Mouse (Mus musculus) bone marrow, adult 2 months (tissue): ENCODE data around the gene Foxo3. TPM values are rescaled to one million over a fixed set of nuclear protein-coding genes. Genes with fewer than 3 reads are reported as not detected.

Experiments
- H3K27ac ChIP-seq: fragments of 200-500 bp; 2 replicates; pipeline ENCODE4 v1.5.1; 2012; ENCODE audit warnings: low read depth, mild to moderate bottlenecking, control low read depth, inconsistent platforms, low read length; ENCODE audit not compliant: control insufficient read depth, poor library complexity, insufficient read depth
- H3K4me1 ChIP-seq: fragments of 200-500 bp; 2 replicates; pipeline ENCODE4 v1.6.1; 2011; ENCODE audit warnings: low read length; ENCODE audit not compliant: control insufficient read depth, insufficient read depth
- H3K4me3 ChIP-seq: fragments of 200-500 bp; replicated peaks from 2 replicates; pipeline ENCODE3; 2011; ENCODE audit warnings: mild to moderate bottlenecking, low read depth, low read length, control low read depth; ENCODE audit not compliant: control insufficient read depth
- CTCF ChIP-seq: fragments of 200-500 bp; IDR thresholded peaks from 2 replicates; pipeline ENCODE4 v1.5.1; 2011; ENCODE audit warnings: low read length, control low read depth; ENCODE audit not compliant: control insufficient read depth, insufficient read depth
- POLR2A ChIP-seq: fragments of 200-500 bp; IDR thresholded peaks from 2 replicates; pipeline ENCODE4 v1.6.1; 2011; ENCODE audit warnings: low read depth, mild to moderate bottlenecking, control low read depth, low read length, borderline replicate concordance; ENCODE audit not compliant: control insufficient read depth
- WGBS: fragments of 180-500 bp; shearing (Covaris S2); methylation state at CpG from one replicate; pipeline ENCODE4 v1.1.7; 2018; 5-methylcytosine and 5-hydroxymethylcytosine counted together
- polyA plus RNA-seq: library from polyadenylated mRNA; stranded (reverse); fragments of >200 nt; gene quantifications from 2 replicates; pipeline ENCODE4 v1.2.4, GENCODE M21; 2011; ENCODE audit warnings: low replicate concordance; ENCODE audit not compliant: missing spikeins, insufficient read depth, insufficient read length

The Foxo3 gene
- polyA plus RNA-seq, result 34.9 and 51.5 TPM in 2 replicates

DNA sequence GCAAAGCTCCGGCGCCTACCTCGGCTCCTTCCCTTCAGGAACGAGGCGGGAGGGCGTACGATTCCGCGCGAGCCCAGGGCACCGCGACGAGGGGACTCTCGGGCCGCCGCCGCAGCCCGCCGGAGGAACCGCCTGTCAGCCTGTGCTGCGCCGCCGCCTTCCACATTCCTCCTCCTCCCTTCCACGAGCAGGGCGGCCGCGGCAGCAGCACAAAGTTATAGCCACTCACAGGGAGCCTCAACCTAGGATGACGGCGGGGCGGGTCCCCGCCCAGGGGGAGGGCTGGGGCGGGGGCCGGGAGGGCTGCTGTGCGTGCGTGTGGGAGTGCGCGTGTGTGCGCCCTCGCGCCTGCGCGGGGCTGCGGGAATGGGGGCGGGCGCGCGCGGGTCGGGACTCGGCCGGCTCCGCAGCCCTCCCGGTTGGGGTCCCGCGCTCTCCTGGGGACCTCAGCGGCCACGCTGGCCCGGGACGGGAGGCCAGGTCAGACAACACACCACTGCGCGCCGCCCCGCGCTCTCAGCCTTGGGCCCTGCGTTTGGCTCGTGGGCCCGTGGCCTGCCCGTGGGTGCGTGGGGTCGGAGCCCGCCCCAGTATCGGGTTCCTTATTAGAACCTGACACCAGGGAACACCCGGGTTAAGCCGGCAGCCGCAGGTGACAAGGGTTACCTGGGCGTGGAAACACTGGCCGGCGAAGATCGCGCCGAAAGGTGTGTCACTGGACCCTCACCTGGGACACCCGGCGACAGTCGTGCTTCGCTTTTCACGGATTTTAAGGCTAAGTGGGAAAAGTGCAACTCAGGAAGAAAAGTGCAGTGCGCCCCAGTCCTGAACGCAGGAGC, at the start of gene Foxo3:
Gene Foxo3, minus strand, starts transcription at position 249 of the 839 bp plus-strand sequence.
- Histone ChIP-seq H3K4me3 (peak within 1 kb of the TSS; percentile 99), H3K27ac (peak within 1 kb of the TSS; percentile 97), H3K4me1 (peaks cover 3% of the 10 kb centered on the region)
- no peak for TF ChIP-seq CTCF
- peak; percentile 98 for TF ChIP-seq POLR2A
- WGBS, result under 1% methylated on average over 88 of the region's 88 CpGs

DNA sequence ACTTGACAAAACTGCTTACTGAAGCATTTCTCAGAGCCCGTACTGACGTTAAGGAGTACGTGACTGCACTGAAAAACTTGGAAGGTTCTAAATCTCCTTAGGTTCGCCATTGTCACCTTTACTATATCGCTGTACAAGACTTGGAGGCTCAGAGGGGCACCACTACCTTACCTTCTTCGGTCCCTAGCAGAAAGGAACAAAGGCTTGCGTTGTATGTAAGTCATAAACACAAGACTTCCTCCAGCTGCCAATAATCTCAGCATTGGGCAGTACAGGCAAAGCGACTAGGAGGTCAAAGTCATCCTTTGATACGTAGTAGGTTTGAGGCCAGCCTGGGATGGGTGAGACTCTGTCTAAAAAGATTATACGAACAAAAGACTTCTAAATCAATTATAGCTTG, 48.8 kb upstream of the Foxo3 start:
- WGBS, result 88% methylated on average over 10 of the region's 10 CpGs
- Histone ChIP-seq H3K4me3 (no peak overlapping the region), H3K27ac (no peak overlapping the region), H3K4me1 (no peaks in the 10 kb centered on the region)
- no peak for TF ChIP-seq POLR2A
- TF ChIP-seq CTCF, result no peak

DNA sequence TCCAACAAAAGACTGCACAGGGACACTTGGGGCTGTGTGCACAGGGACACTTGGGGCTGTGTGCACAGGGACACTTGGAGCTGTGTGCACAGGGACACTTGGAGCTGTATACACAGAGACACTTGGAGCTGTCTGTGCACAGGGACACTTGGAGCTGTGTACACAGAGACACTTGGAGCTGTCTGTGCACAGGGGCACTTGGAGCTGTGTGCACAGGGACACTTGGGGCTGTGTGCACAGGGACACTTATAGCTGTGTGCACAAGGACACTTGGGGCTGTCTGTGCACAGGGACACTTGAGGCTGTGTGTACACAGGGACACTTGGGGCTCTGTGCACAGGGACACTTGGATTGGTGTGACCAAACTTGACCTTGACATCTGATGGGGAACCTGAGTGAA, 47.4 kb upstream of the Foxo3 start:
- Histone ChIP-seq H3K27ac (no peak overlapping the region), H3K4me3 (no peak overlapping the region), H3K4me1 (no peaks in the 10 kb centered on the region)
- TF ChIP-seq CTCF (no peak), POLR2A (no peak)

DNA sequence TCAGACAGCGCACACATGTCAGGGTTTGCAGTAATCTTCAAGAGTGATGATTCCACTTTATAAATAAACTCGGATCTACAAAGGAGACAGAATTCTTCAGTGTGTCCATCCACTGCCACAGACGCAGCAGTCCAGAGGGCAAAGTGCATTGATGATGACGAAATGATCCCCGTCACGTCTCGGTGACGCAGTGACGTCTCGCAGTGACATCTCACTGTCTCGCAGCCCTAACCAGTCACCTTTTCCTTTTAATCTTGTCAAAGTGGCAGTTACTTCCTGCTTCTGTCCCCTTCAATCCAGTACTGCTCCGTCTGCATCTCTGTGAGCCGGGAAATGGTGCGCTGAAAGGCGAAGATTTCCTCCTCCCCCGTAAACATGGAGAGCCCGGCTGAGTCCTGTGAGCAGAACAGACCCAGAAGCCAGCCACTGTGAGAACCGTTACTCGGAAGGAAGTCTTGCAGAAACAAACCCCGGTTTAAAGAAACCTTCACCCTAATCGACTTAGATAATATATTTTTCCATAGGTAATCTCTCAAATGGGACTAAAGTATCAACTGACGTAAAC, 36.7 kb upstream of the Foxo3 start:
- H3K27ac ChIP-seq, result no peak overlapping the region
- 52% methylated on average over 22 of the region's 22 CpGs for WGBS
- TF ChIP-seq CTCF (no peak), POLR2A (no peak)
- H3K4me1 ChIP-seq, result no peaks in the 10 kb centered on the region; the same call in 1 of the 2 replicates
- peak overlapping the region; percentile 39 for H3K4me3 ChIP-seq

DNA sequence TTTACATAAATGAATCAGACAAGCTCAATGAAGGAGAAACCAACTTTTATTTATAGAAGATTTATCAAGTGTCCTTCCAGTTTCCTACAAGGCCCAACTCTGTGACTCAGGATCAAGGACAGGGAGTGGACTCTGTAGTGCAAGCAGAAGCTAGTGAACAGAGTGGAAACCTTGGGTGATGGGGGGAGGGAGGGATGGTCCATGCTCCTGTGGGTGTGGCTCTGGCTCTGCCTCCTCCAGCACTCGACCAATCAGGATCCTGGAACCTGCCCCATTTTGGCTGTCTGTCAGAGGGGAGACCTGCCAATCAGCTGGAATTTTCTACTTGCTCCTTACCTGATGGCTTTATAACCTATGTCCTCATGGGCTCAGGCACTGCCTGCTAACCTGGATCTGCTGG, 36.0 kb upstream of the Foxo3 start:
- TF ChIP-seq POLR2A (no peak), CTCF (no peak)
- Histone ChIP-seq H3K4me3 (no peak overlapping the region), H3K27ac (no peak overlapping the region), H3K4me1 (no peaks in the 10 kb centered on the region; the same call in 1 of the 2 replicates)
- 65% methylated on average over 1 of the region's 1 CpGs for WGBS

DNA sequence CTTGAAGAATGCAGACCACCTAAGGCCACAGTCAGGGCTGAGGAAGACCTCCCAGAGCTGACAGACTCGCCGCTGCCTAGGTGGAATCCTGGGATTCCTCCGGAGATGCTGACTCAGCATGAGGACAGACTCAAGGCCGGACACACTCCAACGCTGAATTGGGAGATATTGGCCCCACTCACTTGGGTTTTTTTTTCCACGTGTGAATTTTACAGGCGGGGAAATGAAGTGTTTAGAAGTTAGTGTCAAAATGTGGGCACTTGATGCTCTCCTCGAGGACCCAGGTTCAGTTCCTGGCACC, 32.1 kb upstream of the Foxo3 start:
- H3K27ac ChIP-seq, result no peak overlapping the region
- WGBS, result 51% methylated on average over 8 of the region's 8 CpGs
- no peak overlapping the region for H3K4me3 ChIP-seq
- TF ChIP-seq POLR2A, result no peak
- no peak for TF ChIP-seq CTCF
- no peaks in the 10 kb centered on the region; the same call in 1 of the 2 replicates for H3K4me1 ChIP-seq

DNA sequence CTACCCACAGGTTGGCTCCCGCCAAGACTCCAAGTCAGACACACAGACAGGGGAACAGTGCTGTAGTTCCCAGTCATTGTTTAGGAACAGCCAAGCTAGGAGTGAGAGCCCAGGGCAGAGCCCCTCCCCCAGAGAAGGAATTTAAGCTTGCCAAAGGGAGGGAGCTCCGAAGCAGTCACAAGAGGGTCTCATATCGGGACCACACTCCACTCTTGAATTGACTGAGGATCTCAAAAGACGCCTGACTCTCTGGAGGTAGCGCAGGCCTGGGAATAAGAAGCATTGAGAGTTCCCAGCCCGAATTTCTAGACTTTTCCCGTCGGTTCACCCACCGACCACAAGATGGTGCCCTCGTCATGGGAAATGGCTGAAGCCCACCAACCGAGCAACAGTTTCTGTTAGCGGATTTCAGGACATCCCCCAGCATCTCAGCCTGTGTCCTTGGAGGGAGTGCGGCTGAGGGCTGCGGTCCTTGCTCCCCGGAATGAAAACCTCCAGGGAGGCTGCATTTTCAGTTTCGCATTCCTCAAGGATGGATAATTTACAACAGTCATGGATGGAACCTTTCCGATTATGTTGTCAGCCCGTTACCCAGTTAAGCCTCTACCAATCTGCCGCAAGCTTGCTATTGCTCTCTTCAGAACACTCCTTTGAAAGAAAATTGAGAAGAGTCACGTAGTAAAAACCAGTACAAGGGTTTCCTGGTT, 31.6 kb upstream of the Foxo3 start:
- H3K4me1 ChIP-seq, result no peaks in the 10 kb centered on the region; the same call in 1 of the 2 replicates
- WGBS, result 19% methylated on average over 20 of the region's 20 CpGs
- TF ChIP-seq CTCF (peak; percentile 73), POLR2A (no peak)
- H3K27ac ChIP-seq, result no peak overlapping the region
- no peak overlapping the region for H3K4me3 ChIP-seq

DNA sequence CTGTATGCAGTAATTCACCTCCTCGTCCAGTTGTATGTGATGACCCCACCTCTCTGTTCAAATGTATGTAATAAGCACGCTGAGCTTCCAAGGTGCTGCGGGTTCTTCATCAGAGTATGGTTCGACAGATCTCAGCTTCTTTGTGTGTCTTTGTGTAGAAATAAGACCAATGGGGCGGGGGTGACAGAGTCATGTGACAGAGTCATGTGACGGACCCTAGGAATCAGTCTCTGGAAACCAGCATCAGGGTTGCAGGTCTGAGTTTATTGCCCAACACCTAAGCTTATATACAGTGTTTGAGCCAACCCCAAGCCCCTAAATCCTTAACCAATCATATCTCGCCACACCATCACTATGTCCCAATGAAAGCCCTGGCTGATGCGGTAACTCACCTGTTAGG, 29.9 kb upstream of the Foxo3 start:
- Histone ChIP-seq H3K4me3 (no peak overlapping the region), H3K4me1 (no peaks in the 10 kb centered on the region), H3K27ac (no peak overlapping the region)
- WGBS, result 80% methylated on average over 8 of the region's 8 CpGs
- TF ChIP-seq POLR2A (no peak), CTCF (no peak)
